Mouse (Mus musculus) CH12.LX (cell line): ENCODE measurements around the gene Cuedc1.

ENCODE experiments used
- CHD1 ChIP-seq: IDR thresholded peaks from 2 replicates; pipeline ENCODE4 v1.6.1; 2012; ENCODE audit warnings: low read depth, low read length, improper control_type of control experiment, inconsistent platforms
- CTCF ChIP-seq, 2 experiments: IDR thresholded peaks in 1 of 2; conservative IDR thresholded peaks in 1 of 2; 2 replicates each; pipeline ENCODE4 v1.5.1; 2011 to 2012; ENCODE audit warnings: low read depth in 2 of 2, low read length in 2 of 2, improper control_type of control experiment in 1 of 2, inconsistent platforms in 1 of 2, mild to moderate bottlenecking in 1 of 2, moderate library complexity in 1 of 2
- EP300 ChIP-seq: IDR thresholded peaks from 2 replicates; pipeline ENCODE4 v1.6.1; 2011; ENCODE audit warnings: low read length, improper control_type of control experiment
- MAX ChIP-seq: IDR thresholded peaks from 2 replicates; pipeline ENCODE4 v1.6.1; 2011; ENCODE audit warnings: low read length, improper control_type of control experiment
- POLR2A ChIP-seq: IDR thresholded peaks from 2 replicates; pipeline ENCODE4 v1.6.1; 2011; ENCODE audit warnings: low read depth, mild to moderate bottlenecking, improper control_type of control experiment, low read length
- RAD21 ChIP-seq: IDR thresholded peaks from 2 replicates; pipeline ENCODE4 v1.6.1; 2011; ENCODE audit warnings: low read depth, mild to moderate bottlenecking, low read length, improper control_type of control experiment, moderate library complexity
- TCF12 ChIP-seq: IDR thresholded peaks from 2 replicates; pipeline ENCODE4 v1.6.1; 2014; ENCODE audit warnings: low read depth, mild to moderate bottlenecking, inconsistent platforms, low read length, improper control_type of control experiment
- UBTF ChIP-seq: IDR thresholded peaks from 2 replicates; pipeline ENCODE4 v1.6.1; 2012; ENCODE audit warnings: low read depth, mild to moderate bottlenecking, inconsistent platforms, low read length, improper control_type of control experiment, moderate library complexity

- TF ChIP-seq RAD21 (no peak), UBTF (no peak), CTCF (conservative IDR thresholded peaks at IDR 0.05 in 1 of 2, IDR thresholded peaks at IDR 0.05 in 1 of 2; ENCODE audit: low read depth in 2 of 2, low read length in 2 of 2) (no peak), TCF12 (no peak), POLR2A (no peak), CHD1 (no peak), MAX (no peak), EP300 (no peak)
These were observed 41.5 kb downstream of the Cuedc1 start for GRCm38 (mm10) chr11:88139256-88139861.
